Mouse (Mus musculus) hindbrain, embryonic 11.5 days (tissue): ENCODE data around the gene Gm21992. TPM values are rescaled to one million over a fixed set of nuclear protein-coding genes. Genes with fewer than 3 reads are reported as not detected.

Experiments
- ATAC-seq: fragments of 200-750 bp; cut with Nextera tagmentation; 2 replicates; pipeline ENCODE4 v1.8.0; 2017; ENCODE audit warnings: mild to moderate bottlenecking, moderate TSS enrichment, moderate library complexity; ENCODE audit not compliant: low FRiP score
- DNase-seq: peaks from one replicate; pipeline ENCODE4 v3.0.0-alpha.2; 2015; ENCODE audit warnings: low spot score
- H3K27ac ChIP-seq: fragments of 300-500 bp; sonication (generic); 2 replicates; pipeline ENCODE4 v1.5.1; 2014; ENCODE audit warnings: mild to moderate bottlenecking, low read depth, low read length
- H3K27me3 ChIP-seq: fragments of 300-500 bp; sonication (generic); 2 replicates; pipeline ENCODE4 v1.6.1; 2014; ENCODE audit warnings: mild to moderate bottlenecking, low read length, moderate library complexity, mixed read lengths; ENCODE audit not compliant: control insufficient read depth, insufficient read depth
- H3K36me3 ChIP-seq: fragments of 300-500 bp; sonication (generic); 2 replicates; pipeline ENCODE4 v1.6.1; 2014; ENCODE audit warnings: mild to moderate bottlenecking, low read length, moderate library complexity, mixed read lengths; ENCODE audit not compliant: control insufficient read depth, insufficient read depth
- H3K4me1 ChIP-seq: fragments of 300-500 bp; sonication (generic); replicated peaks from 2 replicates; pipeline ENCODE4 v1.6.1; 2014; ENCODE audit warnings: low read length, mixed read lengths; ENCODE audit not compliant: control insufficient read depth, insufficient read depth
- H3K4me2 ChIP-seq: fragments of 300-500 bp; sonication (generic); replicated peaks from 2 replicates; pipeline ENCODE4 v1.6.1; 2014; ENCODE audit warnings: mild to moderate bottlenecking, low read depth, low read length
- H3K4me3 ChIP-seq: fragments of 300-500 bp; sonication (generic); 2 replicates; pipeline ENCODE4 v1.5.1; 2014; ENCODE audit warnings: low read depth, low read length
- H3K9ac ChIP-seq: fragments of 300-500 bp; sonication (generic); 2 replicates; pipeline ENCODE4 v1.6.1; 2014; ENCODE audit warnings: low read depth, low read length
- H3K9me3 ChIP-seq: fragments of 300-500 bp; sonication (generic); 2 replicates; pipeline ENCODE4 v1.6.1; 2016; ENCODE audit warnings: low read length; ENCODE audit not compliant: control insufficient read depth
- WGBS: fragments of 180-500 bp; shearing (Covaris S2); extraction: QIAGEN DNeasy Blood & Tissue Kit; methylation state at CpG from one replicate; pipeline ENCODE4 v1.1.7; 2014; 5-methylcytosine and 5-hydroxymethylcytosine counted together
- polyA plus RNA-seq: library from polyadenylated mRNA; unstranded; fragments of >200 nt; fragmentation: Nextera tagmentation; extraction: Ambion mirVana; gene quantifications from 2 replicates; pipeline ENCODE4 v1.2.1, GENCODE M21; 2014

Gm21992 gene
- polyA plus RNA-seq, 1 experiment from 2014 or later = 37.1 TPM

- Histone ChIP-seq H3K9me3 (no peaks in the 10 kb centered on the region), H3K4me3 (no peak overlapping the region), H3K27ac (no peak overlapping the region), H3K9ac (no peak overlapping the region), H3K27me3 (peaks cover 2% of the 10 kb centered on the region), H3K4me2 (no peak overlapping the region), H3K4me1 (no peaks in the 10 kb centered on the region), H3K36me3 (no peaks in the 10 kb centered on the region)
- 80% methylated on average over 2 of the region's 2 CpGs for WGBS
- ATAC-seq (no peak), DNase-seq (no peak)
Observed at GRCm38 (mm10) chr19:4845846-4846245, 34.4 kb upstream of the Gm21992 start.

GRCm38 (mm10) chr19:4842611-4843010, 31.2 kb upstream of the Gm21992 start:
- WGBS = 68% methylated on average over 2 of the region's 2 CpGs
- H3K9me3 ChIP-seq = no peaks in the 10 kb centered on the region
- H3K4me2 ChIP-seq = no peak overlapping the region
- H3K36me3 ChIP-seq = no peaks in the 10 kb centered on the region
- no peak overlapping the region for H3K27ac ChIP-seq
- no peak overlapping the region for H3K9ac ChIP-seq
- no peak for ATAC-seq
- H3K27me3 ChIP-seq = peaks cover 14% of the 10 kb centered on the region
- H3K4me1 ChIP-seq = peaks cover 11% of the 10 kb centered on the region
- DNase-seq = no peak
- H3K4me3 ChIP-seq = no peak overlapping the region

- Histone ChIP-seq H3K4me1 (peaks cover 11% of the 10 kb centered on the region), H3K9ac (no peak overlapping the region), H3K4me2 (no peak overlapping the region), H3K9me3 (no peaks in the 10 kb centered on the region), H3K36me3 (no peaks in the 10 kb centered on the region), H3K4me3 (no peak overlapping the region), H3K27ac (no peak overlapping the region), H3K27me3 (peaks cover 14% of the 10 kb centered on the region)
- DNase-seq (no peak), ATAC-seq (no peak)
- 86% methylated on average over 9 of the region's 9 CpGs for WGBS
Observed at GRCm38 (mm10) chr19:4840848-4841247, 29.4 kb upstream of the Gm21992 start.

- peak; percentile 98 for ATAC-seq
Observed at GRCm38 (mm10) chr19:4839149-4839548, 27.7 kb upstream of the Gm21992 start, which contains the start of the genes Ccs and Ccdc87. Ccs (minus strand) TSS chr19:4839332. Ccdc87 (plus strand) TSS chr19:4839366.

GRCm38 (mm10) chr19:4838526-4839140, 27.2 kb upstream of the Gm21992 start:
- DNase-seq (no peak), ATAC-seq (peak; percentile 56)
- Histone ChIP-seq H3K36me3 (no peaks in the 10 kb centered on the region), H3K9me3 (no peaks in the 10 kb centered on the region), H3K4me2 (peak overlapping the region; percentile 94), H3K9ac (peak overlapping the region; percentile 70), H3K4me3 (peak overlapping the region; percentile 55), H3K27ac (no peak overlapping the region), H3K27me3 (peaks cover 14% of the 10 kb centered on the region), H3K4me1 (peaks cover 11% of the 10 kb centered on the region)
- WGBS = 38% methylated on average over 10 of the region's 10 CpGs

More at GRCm38 (mm10) chr19:4839149-4839548, 27.7 kb upstream of the Gm21992 start, which contains the start of the genes Ccs and Ccdc87:
- peaks cover 11% of the 10 kb centered on the region for H3K4me1 ChIP-seq
- no peaks in the 10 kb centered on the region for H3K36me3 ChIP-seq
- DNase-seq = peak; percentile 96
- H3K4me2 ChIP-seq = peak within 1 kb of the TSS; percentile 94
- peaks cover 14% of the 10 kb centered on the region for H3K27me3 ChIP-seq
- WGBS = under 1% methylated on average over 25 of the region's 25 CpGs
- peak within 1 kb of the TSS; percentile 70 for H3K9ac ChIP-seq
- no peak within 1 kb of the TSS for H3K27ac ChIP-seq
- H3K9me3 ChIP-seq = no peaks in the 10 kb centered on the region
- peak within 1 kb of the TSS; percentile 55 for H3K4me3 ChIP-seq

- H3K9ac ChIP-seq = no peak overlapping the region
- ATAC-seq (no peak), DNase-seq (no peak)
- no peak overlapping the region for H3K27ac ChIP-seq
- H3K4me3 ChIP-seq = no peak overlapping the region
- H3K4me1 ChIP-seq = peaks cover 11% of the 10 kb centered on the region
- H3K27me3 ChIP-seq = peaks cover 14% of the 10 kb centered on the region
- no peaks in the 10 kb centered on the region for H3K36me3 ChIP-seq
- no peak overlapping the region for H3K4me2 ChIP-seq
- H3K9me3 ChIP-seq = no peaks in the 10 kb centered on the region
- 90% methylated on average over 6 of the region's 6 CpGs for WGBS
Observed at GRCm38 (mm10) chr19:4837049-4837448, 25.6 kb upstream of the Gm21992 start.

GRCm38 (mm10) chr19:4836096-4836495, 24.7 kb upstream of the Gm21992 start:
- no peak for ATAC-seq
- no peak overlapping the region for H3K4me2 ChIP-seq
- H3K9me3 ChIP-seq = no peaks in the 10 kb centered on the region
- no peak overlapping the region for H3K27ac ChIP-seq
- H3K36me3 ChIP-seq = no peaks in the 10 kb centered on the region
- no peak overlapping the region for H3K4me3 ChIP-seq
- WGBS = 81% methylated on average over 2 of the region's 2 CpGs
- H3K4me1 ChIP-seq = peaks cover 11% of the 10 kb centered on the region
- no peak for DNase-seq
- H3K9ac ChIP-seq = no peak overlapping the region
- peaks cover 14% of the 10 kb centered on the region for H3K27me3 ChIP-seq

- peaks cover 5% of the 10 kb centered on the region; the same call in 1 of the 2 replicates for H3K4me1 ChIP-seq
- DNase-seq = no peak
- no peak overlapping the region for H3K27ac ChIP-seq
- WGBS = 89% methylated on average over 8 of the region's 8 CpGs
- no peaks in the 10 kb centered on the region for H3K36me3 ChIP-seq
- no peak overlapping the region for H3K4me3 ChIP-seq
- H3K4me2 ChIP-seq = no peak overlapping the region
- H3K9ac ChIP-seq = no peak overlapping the region
- no peaks in the 10 kb centered on the region for H3K9me3 ChIP-seq
- H3K27me3 ChIP-seq = no peaks in the 10 kb centered on the region
- no peak for ATAC-seq
Observed at GRCm38 (mm10) chr19:4833977-4834376, 22.6 kb upstream of the Gm21992 start.

- no peak overlapping the region for H3K9ac ChIP-seq
- H3K36me3 ChIP-seq = no peaks in the 10 kb centered on the region
- 63% methylated on average over 7 of the region's 7 CpGs for WGBS
- no peak overlapping the region for H3K4me3 ChIP-seq
- no peak overlapping the region for H3K4me2 ChIP-seq
- no peaks in the 10 kb centered on the region for H3K27me3 ChIP-seq
- H3K27ac ChIP-seq = no peak overlapping the region
- ATAC-seq = no peak
- no peaks in the 10 kb centered on the region for H3K4me1 ChIP-seq
- no peak for DNase-seq
- no peaks in the 10 kb centered on the region for H3K9me3 ChIP-seq
Observed at GRCm38 (mm10) chr19:4829156-4829555, 17.7 kb upstream of the Gm21992 start.
